Mouse (Mus musculus) stomach, postnatal 0 days (tissue): ENCODE measurements around the gene Palld.

ENCODE experiments used
- CTCF ChIP-seq: IDR thresholded peaks from 2 replicates; pipeline ENCODE4 v1.5.1; 2016; ENCODE audit warnings: antibody characterized with exemption, low read depth, mild to moderate bottlenecking, moderate library complexity
- EP300 ChIP-seq: optimal IDR thresholded peaks from 2 replicates; pipeline ENCODE3; 2016; ENCODE audit warnings: antibody characterized with exemption

GRCm38 (mm10) chr8:61705491-61705890 lies 197.0 kb downstream of the Palld start:
- TF ChIP-seq CTCF (no peak), EP300 (no peak)
